ENCODE assay signal across 8 mouse cellular contexts in genomic region chr1:106544817-106545612, GRCm38 (mm10).
A peak's percentile ranks its signal among the peaks of the same experiment; 100 is the strongest.
DNase-seq lines count a peak whose midpoint lies in the region; ATAC-seq and TF ChIP-seq lines count a peak whose summit lies in the region.

No protein-coding gene starts in this region.

- intact Hi-C loops in heart, adult 2 months (cut with DNase I), result loop anchor here (1.0 to 10.0 kb wide), 5 partner anchors 30 to 270 kb away; no protein-coding TSS in a partner anchor

- TF ChIP-seq EP300 in heart, adult 2 months (IDR thresholded peaks at IDR 0.05; ENCODE audit: insufficient read depth, low read depth, low read length), result no peak

- 55% methylated on average over 6 of the region's 6 CpGs for WGBS in heart, adult 2 months
- WGBS in heart, embryonic 10.5 days, result 66% methylated on average over 6 of the region's 6 CpGs

- peak; percentile 49 to 69 for DNase-seq in heart, adult 2 months
- DNase-seq in heart, embryonic 10.5 days (ENCODE audit: low spot score), result no peak
- DNase-seq in A20 (ENCODE audit: low read depth, low spot score), result peak; percentile 69
- DNase-seq in R1 (ENCODE audit: low read depth, low spot score), result peak; percentile 21
- peak; percentile 28 to 53 for DNase-seq in frontal cortex, postnatal 36 days (ENCODE audit: low spot score in 2 of 2)
- DNase-seq in layer of hippocampus, postnatal 36 days, result peak; percentile 14 to 20
- DNase-seq in retina, postnatal 1 day, result peak; percentile 24

- no peaks in the 10 kb centered on the region for H3K27me3 ChIP-seq in heart, adult 2 months (ENCODE audit: control insufficient read depth, insufficient read depth, low read length)
- H3K27me3 ChIP-seq in heart, embryonic 10.5 days (ENCODE audit: insufficient read depth, poor library complexity, severe bottlenecking), result no peaks in the 10 kb centered on the region

- no peaks in the 10 kb centered on the region; the same call in 1 of the 2 replicates for H3K36me3 ChIP-seq in heart, adult 2 months (ENCODE audit: control insufficient read depth, insufficient read depth, low read length)
- H3K36me3 ChIP-seq in heart, embryonic 10.5 days, result 0 out of 2 replicates have a peak, but pooled peaks cover 3% of the 10 kb centered on the region

- no peak overlapping the region for H3K4me3 ChIP-seq in heart, adult 2 months
- no peak overlapping the region for H3K4me3 ChIP-seq in heart, embryonic 10.5 days

- peaks cover 13% of the 10 kb centered on the region for H3K4me1 ChIP-seq in heart, adult 2 months (ENCODE audit: control insufficient read depth, insufficient read depth, low read length)
- peaks cover 7% of the 10 kb centered on the region; the same call in 1 of the 2 replicates for H3K4me1 ChIP-seq in heart, embryonic 10.5 days

- TF ChIP-seq POLR2A in heart, adult 2 months (IDR thresholded peaks at IDR 0.05; ENCODE audit: insufficient read depth, low read depth, low read length), result no peak

- no peaks in the 10 kb centered on the region for H3K79me2 ChIP-seq in heart, adult 2 months (replicated peaks; ENCODE audit: control insufficient read depth, insufficient read depth, low read length)

- H3K9ac ChIP-seq in heart, adult 2 months (ENCODE audit: low read depth, low read length), result no peak overlapping the region

- H3K9me3 ChIP-seq in heart, embryonic 10.5 days, result no peaks in the 10 kb centered on the region

- ATAC-seq in erythroid progenitor cell, adult 5-6 weeks (replicated peaks; ENCODE audit: low FRiP score, poor library complexity, severe bottlenecking), result no peak

- H3K27ac ChIP-seq in heart, adult 2 months, result no peak overlapping the region
- H3K27ac ChIP-seq in heart, embryonic 10.5 days, result no peak overlapping the region

- TF ChIP-seq CTCF in heart, adult 2 months (IDR thresholded peaks at IDR 0.05), result peak; percentile 80
